Mouse (Mus musculus) liver, adult 2 months (tissue): Measurements from ENCODE around the gene Ubxn4. TPM values are rescaled to one million over a fixed set of nuclear protein-coding genes. Genes with fewer than 3 reads are reported as not detected.
"Not testable (repeated sequence)": the region's sequence is repeated elsewhere in the genome, so short reads cannot be mapped to it uniquely, and the experiment has no call there.

Source experiments
- DNase-seq: peaks from one replicate; pipeline ENCODE4 v3.0.0-alpha.2; 2011; ENCODE audit warnings: low read depth, low spot score; ENCODE audit errors: extremely low read depth
- H3K27ac ChIP-seq: fragments of 200-500 bp; replicated peaks from 2 replicates; pipeline ENCODE4 v1.5.1; 2012; ENCODE audit warnings: low read depth, mild to moderate bottlenecking, control low read depth, inconsistent platforms, low read length; ENCODE audit not compliant: insufficient read depth
- H3K27me3 ChIP-seq: fragments of 200-500 bp; 2 replicates; pipeline ENCODE4 v1.6.1; 2012; ENCODE audit warnings: mild to moderate bottlenecking, moderate library complexity, low read length, inconsistent platforms; ENCODE audit not compliant: control insufficient read depth, insufficient read depth
- H3K36me3 ChIP-seq: fragments of 200-500 bp; 2 replicates; pipeline ENCODE4 v1.6.1; 2012; ENCODE audit warnings: low read length, inconsistent platforms; ENCODE audit not compliant: control insufficient read depth, insufficient read depth
- H3K4me1 ChIP-seq: fragments of 200-500 bp; 2 replicates; pipeline ENCODE4 v1.6.1; 2011; ENCODE audit warnings: low read length; ENCODE audit not compliant: control insufficient read depth, insufficient read depth
- H3K4me3 ChIP-seq: fragments of 200-500 bp; 2 replicates; pipeline ENCODE4 v1.5.1; 2011; ENCODE audit warnings: low read depth, mild to moderate bottlenecking, control low read depth, low read length, moderate library complexity; ENCODE audit not compliant: insufficient read depth
- H3K79me2 ChIP-seq: fragments of 200-500 bp; 2 replicates; pipeline ENCODE4 v1.6.1; 2012; ENCODE audit warnings: inconsistent platforms, mild to moderate bottlenecking, low read length, moderate library complexity; ENCODE audit not compliant: control insufficient read depth, insufficient read depth
- H3K9ac ChIP-seq: fragments of 200-500 bp; 2 replicates; pipeline ENCODE4 v1.6.1; 2012; ENCODE audit warnings: low read depth, mild to moderate bottlenecking, control low read depth, inconsistent platforms, low read length
- CTCF ChIP-seq: fragments of 200-500 bp; IDR thresholded peaks from 2 replicates; pipeline ENCODE4 v1.5.1; 2011; ENCODE audit warnings: low read depth, low read length, control low read depth
- POLR2A ChIP-seq: fragments of 200-500 bp; IDR thresholded peaks from 2 replicates; pipeline ENCODE4 v1.6.1; 2011; ENCODE audit warnings: low read length, control low read depth; ENCODE audit not compliant: insufficient read depth; ENCODE audit errors: extremely low read depth
- WGBS: fragments of 180-500 bp; shearing (Covaris S2); methylation state at CpG from one replicate; pipeline ENCODE4 v1.1.7; 2018; 5-methylcytosine and 5-hydroxymethylcytosine counted together
- polyA plus RNA-seq: library from polyadenylated mRNA; depleted of rRNA; stranded (reverse); fragments of >200 nt; gene quantifications from 2 replicates; pipeline ENCODE4 v1.2.3, GENCODE M21; 2012
- total RNA-seq: library from RNA; depleted of rRNA; stranded (reverse); fragments of >200 nt; gene quantifications from 2 replicates; pipeline ENCODE4 v1.2.3, GENCODE M21; 2014

The Ubxn4 gene
- total and polyA plus RNA-seq, 2 experiments = 26.2 to 41.0 TPM

GRCm38 (mm10) chr1:128293524-128293923 is 49.8 kb downstream of the Ubxn4 start:
- no peak for TF ChIP-seq POLR2A
- H3K4me1 ChIP-seq = no peaks in the 10 kb centered on the region
- H3K9ac ChIP-seq = no peak overlapping the region
- no peak overlapping the region for H3K27ac ChIP-seq
- no peaks in the 10 kb centered on the region for H3K27me3 ChIP-seq
- DNase-seq = no peak
- no peak overlapping the region for H3K4me3 ChIP-seq
- H3K79me2 ChIP-seq = no peaks in the 10 kb centered on the region
- WGBS = 86% methylated on average over 12 of the region's 12 CpGs
- H3K36me3 ChIP-seq = no peaks in the 10 kb centered on the region

- 72% methylated on average over 8 of the region's 8 CpGs for WGBS
- Histone ChIP-seq H3K27me3 (no peaks in the 10 kb centered on the region), H3K36me3 (no peaks in the 10 kb centered on the region)
These were observed 51.5 kb downstream of the Ubxn4 start for GRCm38 (mm10) chr1:128295296-128295695.

GRCm38 (mm10) chr1:128295717-128296528 is 52.2 kb downstream of the Ubxn4 start:
- Histone ChIP-seq H3K27me3 (no peaks in the 10 kb centered on the region), H3K79me2 (no peaks in the 10 kb centered on the region), H3K27ac (no peak overlapping the region), H3K9ac (no peak overlapping the region), H3K36me3 (no peaks in the 10 kb centered on the region), H3K4me1 (no peaks in the 10 kb centered on the region), H3K4me3 (no peak overlapping the region)
- 88% methylated on average over 5 of the region's 5 CpGs for WGBS
- no peak for DNase-seq
- TF ChIP-seq CTCF = no peak
- TF ChIP-seq POLR2A = no peak

More at GRCm38 (mm10) chr1:128295296-128295695, 51.5 kb downstream of the Ubxn4 start:
- TF ChIP-seq CTCF = no peak
- TF ChIP-seq POLR2A = no peak
- no peak overlapping the region for H3K4me3 ChIP-seq
- no peaks in the 10 kb centered on the region for H3K4me1 ChIP-seq
- no peak overlapping the region for H3K9ac ChIP-seq
- H3K27ac ChIP-seq = no peak overlapping the region
- DNase-seq = no peak
- H3K79me2 ChIP-seq = no peaks in the 10 kb centered on the region

- no peaks in the 10 kb centered on the region for H3K36me3 ChIP-seq
- no peak for TF ChIP-seq POLR2A
- no peak for TF ChIP-seq CTCF
- no peak overlapping the region for H3K27ac ChIP-seq
- no peak overlapping the region for H3K4me3 ChIP-seq
- DNase-seq = no peak
- H3K4me1 ChIP-seq = no peaks in the 10 kb centered on the region
- H3K27me3 ChIP-seq = no peaks in the 10 kb centered on the region
- H3K79me2 ChIP-seq = no peaks in the 10 kb centered on the region
- no peak overlapping the region for H3K9ac ChIP-seq
- 92% methylated on average over 16 of the region's 16 CpGs for WGBS
These were observed 60.1 kb downstream of the Ubxn4 start for GRCm38 (mm10) chr1:128303900-128304299.

GRCm38 (mm10) chr1:128309043-128309442 is 65.3 kb downstream of the Ubxn4 start:
- no peaks in the 10 kb centered on the region for H3K79me2 ChIP-seq
- no peak overlapping the region for H3K27ac ChIP-seq
- H3K27me3 ChIP-seq = no peaks in the 10 kb centered on the region
- no peak overlapping the region for H3K9ac ChIP-seq
- TF ChIP-seq CTCF (no peak), POLR2A (no peak)
- H3K4me3 ChIP-seq = no peak overlapping the region
- H3K4me1 ChIP-seq = no peaks in the 10 kb centered on the region
- 78% methylated on average over 3 of the region's 3 CpGs for WGBS
- DNase-seq = no peak
- H3K36me3 ChIP-seq = no peaks in the 10 kb centered on the region

GRCm38 (mm10) chr1:128314665-128315064 is 70.9 kb downstream of the Ubxn4 start:
- H3K79me2 ChIP-seq = no peaks in the 10 kb centered on the region
- no peaks in the 10 kb centered on the region for H3K27me3 ChIP-seq
- H3K36me3 ChIP-seq = no peaks in the 10 kb centered on the region
- no peak overlapping the region for H3K27ac ChIP-seq
- no peak overlapping the region for H3K4me3 ChIP-seq
- no peak overlapping the region for H3K9ac ChIP-seq
- 63% methylated on average over 4 of the region's 4 CpGs for WGBS
- DNase-seq = no peak
- H3K4me1 ChIP-seq = no peaks in the 10 kb centered on the region
- TF ChIP-seq POLR2A (no peak), CTCF (no peak)

GRCm38 (mm10) chr1:128319266-128319665 is 75.5 kb downstream of the Ubxn4 start:
- not testable (repeated sequence) for H3K4me3 ChIP-seq, H3K79me2 ChIP-seq, H3K36me3 ChIP-seq, DNase-seq, H3K9ac ChIP-seq, H3K4me1 ChIP-seq, H3K27me3 ChIP-seq, H3K27ac ChIP-seq
- 87% methylated on average over 6 of the region's 6 CpGs for WGBS
